Mouse (Mus musculus) heart, postnatal 14 days (tissue): ENCODE data around the gene Tmem120a. TPM values are rescaled to one million over a fixed set of nuclear protein-coding genes. Genes with fewer than 3 reads are reported as not detected.

ENCODE experiments used
- DNase-seq, 2 experiments: peaks; one replicate each; pipeline ENCODE4 v3.0.0; 2021 to 2022
- intact Hi-C: fragments of 180-260 bp; cut with DNase I; formaldehyde crosslinking; loops from one replicate; pipeline ENCODE4 v1.15.1; 2025
- long read RNA-seq, 2 experiments: library from polyadenylated mRNA; stranded (forward); transcript quantifications; one replicate each; pipeline ENCODE4 v2.0.0; 2021
- total RNA-seq, 2 experiments: library from RNA; stranded (reverse); gene quantifications; 2 replicates each; pipeline ENCODE4 v1.2.3; 2021

Gene Tmem120a
- 10 to 100 TPM in 1 of 2 experiments, 1 to 10 TPM in 1; 10.0 to 10.3 TPM for total RNA-seq
- long read RNA-seq, experiment 1, transcript Tmem120a-201 (12 exons, 1,559 nt) = major isoform, 32 of 36 reads
- long read RNA-seq, experiment 1, partial matches to known transcripts = 2 of 36 reads
- long read RNA-seq, experiment 1, other reads (novel, unspliced or antisense) = 2 of 36 reads
- long read RNA-seq, experiment 2, transcript Tmem120a-201 (12 exons, 1,559 nt) = major isoform, 27 of 29 reads
- long read RNA-seq, experiment 2, partial matches to known transcripts = 0 of 29 reads
- long read RNA-seq, experiment 2, other reads (novel, unspliced or antisense) = 2 of 29 reads

- intact Hi-C loops = loop anchor here (2.0 kb wide), 1 partner anchor 55 kb away; no protein-coding TSS in a partner anchor
- peak; percentile 96 to 98 for DNase-seq
Observed at GRCm38 (mm10) chr5:135743741-135744609, at the start of gene Tmem120a. TSS of gene Tmem120a (minus strand) at chr5:135744448.

- intact Hi-C loops = no loop called here
Observed at GRCm38 (mm10) chr5:135782901-135783300, 38.7 kb upstream of the Tmem120a start.

GRCm38 (mm10) chr5:135780331-135780730 is 36.1 kb upstream of the Tmem120a start:
- intact Hi-C loops = no loop called here

More at GRCm38 (mm10) chr5:135782901-135783300, 38.7 kb upstream of the Tmem120a start:
- DNase-seq = no peak

GRCm38 (mm10) chr5:135778471-135779445 is 34.5 kb upstream of the Tmem120a start, which contains the start of gene Mdh2:
TSS of gene Mdh2 (plus strand) at chr5:135778480.
- DNase-seq = peak; percentile 99 to 100
- intact Hi-C loops = loop anchor here (5.0 kb wide), 1 partner anchor 386 kb away; the partner anchor contains the start of gene Pom121

More at GRCm38 (mm10) chr5:135780331-135780730, 36.1 kb upstream of the Tmem120a start:
- no peak for DNase-seq

- intact Hi-C loops = loop anchor here (5.0 kb wide), 1 partner anchor 386 kb away; the partner anchor contains the start of gene Pom121
- no peak for DNase-seq
Observed at GRCm38 (mm10) chr5:135777796-135778470, 33.7 kb upstream of the Tmem120a start, which contains the start of gene Styxl1. TSS of gene Styxl1 (minus strand) at chr5:135778385.

- DNase-seq = no peak
- intact Hi-C loops = loop anchor here (5.0 kb wide), 1 partner anchor 384 kb away; the partner anchor contains the start of gene Pom121
Observed at GRCm38 (mm10) chr5:135776546-135776945, 32.3 kb upstream of the Tmem120a start.

GRCm38 (mm10) chr5:135772519-135772918 is 28.3 kb upstream of the Tmem120a start:
- intact Hi-C loops = no loop called here

GRCm38 (mm10) chr5:135764971-135765370 is 20.7 kb upstream of the Tmem120a start:
- DNase-seq = no peak
- intact Hi-C loops = loop anchor here (5.0 kb wide), 3 partner anchors 133 to 368 kb away; partner anchors contain the start of genes Hip1 and Rhbdd2

More at GRCm38 (mm10) chr5:135772519-135772918, 28.3 kb upstream of the Tmem120a start:
- no peak for DNase-seq

- intact Hi-C loops = loop anchor here (2.0 to 5.0 kb wide), 4 partner anchors 131 to 366 kb away; partner anchors contain the start of genes Hip1 and Rhbdd2
- DNase-seq = peak; percentile 80 to 83
Observed at GRCm38 (mm10) chr5:135763526-135763925, 19.3 kb upstream of the Tmem120a start.

GRCm38 (mm10) chr5:135761881-135762280 is 17.6 kb upstream of the Tmem120a start:
- no peak for DNase-seq
- intact Hi-C loops = loop anchor here (2.0 to 5.0 kb wide), 4 partner anchors 130 to 365 kb away; partner anchors contain the start of genes Hip1 and Rhbdd2

GRCm38 (mm10) chr5:135751595-135751994 is 7.3 kb upstream of the Tmem120a start:
- no peak for DNase-seq
- intact Hi-C loops = no loop called here

- intact Hi-C loops = no loop called here
- DNase-seq = no peak
Observed at GRCm38 (mm10) chr5:135751041-135751440, 6.8 kb upstream of the Tmem120a start.

GRCm38 (mm10) chr5:135744742-135745141 is 494 bp upstream of the Tmem120a start:
- intact Hi-C loops = loop anchor here (5.0 kb wide), 1 partner anchor 112 kb away; the partner anchor contains the start of gene Rhbdd2
- DNase-seq = no peak

- intact Hi-C loops = loop anchor here (2.0 kb wide), 1 partner anchor 54 kb away; no protein-coding TSS in a partner anchor
- DNase-seq = no peak
Observed at GRCm38 (mm10) chr5:135742941-135743740, 1.1 kb downstream of the Tmem120a start.

- intact Hi-C loops = loop anchor here (2.0 kb wide), 1 partner anchor 53 kb away; no protein-coding TSS in a partner anchor
- no peak for DNase-seq
Observed at GRCm38 (mm10) chr5:135742156-135742555, 2.1 kb downstream of the Tmem120a start.

GRCm38 (mm10) chr5:135738266-135738665 is 6.0 kb downstream of the Tmem120a start:
- no peak for DNase-seq
- intact Hi-C loops = no loop called here

GRCm38 (mm10) chr5:135737154-135737553 is 7.1 kb downstream of the Tmem120a start:
- no peak for DNase-seq
- intact Hi-C loops = no loop called here

- no peak for DNase-seq
- intact Hi-C loops = no loop called here
Observed at GRCm38 (mm10) chr5:135736544-135736943, 7.7 kb downstream of the Tmem120a start.
